Mouse (Mus musculus) liver, postnatal 0 days (tissue): ENCODE measurements at regions not wholly inside any gene's neighbourhood (a gene's known extent, or its start where the extent isn't known, plus 50 kb on each side); places are given as distances from the start of the nearest gene placed in this dataset.

Experiments
- CTCF ChIP-seq: sonication (generic); IDR thresholded peaks from 2 replicates; pipeline ENCODE4 v1.5.1; 2016; ENCODE audit warnings: antibody characterized with exemption, low read depth
- EP300 ChIP-seq: IDR thresholded peaks from 2 replicates; pipeline ENCODE4 v1.6.1; 2016; ENCODE audit warnings: antibody characterized with exemption, low read depth, mild to moderate bottlenecking

- no peak for TF ChIP-seq CTCF
- no peak for TF ChIP-seq EP300
These were observed 52.2 kb upstream of the Jag1 start for GRCm38 (mm10) chr2:137168626-137169025.
